Mouse (Mus musculus) liver, postnatal 0 days (tissue): ENCODE measurements at regions not wholly inside any gene's neighbourhood (a gene's known extent, or its start where the extent isn't known, plus 50 kb on each side); places are given as distances from the start of the nearest gene placed in this dataset.

Experiments
- CTCF ChIP-seq: sonication (generic); IDR thresholded peaks from 2 replicates; pipeline ENCODE4 v1.5.1; 2016; ENCODE audit warnings: antibody characterized with exemption, low read depth
- EP300 ChIP-seq: IDR thresholded peaks from 2 replicates; pipeline ENCODE4 v1.6.1; 2016; ENCODE audit warnings: antibody characterized with exemption, low read depth, mild to moderate bottlenecking

DNA sequence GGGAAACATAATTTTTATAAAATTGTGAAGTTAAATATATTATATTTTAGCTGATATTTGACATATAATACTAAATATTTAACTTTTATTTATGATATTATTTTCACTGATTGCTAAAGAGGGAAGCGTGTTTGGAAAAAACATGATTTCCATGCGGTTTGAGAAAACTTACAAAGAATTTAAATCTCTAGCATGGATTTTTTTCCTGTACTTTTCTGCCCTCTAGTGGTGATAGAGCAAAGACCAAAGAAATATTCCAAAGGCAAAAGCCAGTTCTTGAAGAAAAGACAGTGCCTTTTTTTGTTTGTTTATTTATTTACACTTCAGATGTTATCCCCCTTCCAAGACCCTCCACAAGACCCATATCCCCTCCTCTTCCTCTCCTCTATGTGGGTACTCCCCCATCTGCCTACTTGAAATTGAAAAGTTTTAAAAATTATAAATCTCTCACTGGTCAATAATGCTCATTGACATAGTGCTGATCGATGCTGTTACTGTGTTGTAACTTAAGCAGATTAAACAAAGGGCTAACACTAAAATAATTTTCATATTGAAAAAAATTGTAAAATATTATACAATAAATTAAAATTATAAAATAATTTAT is 131.1 kb upstream of the Rgs1 start:
- TF ChIP-seq CTCF, result peak; percentile 58
- no peak for TF ChIP-seq EP300
